Mouse (Mus musculus) testis, adult 2 months (tissue): ENCODE measurements at regions not wholly inside any gene's neighbourhood (a gene's known extent, or its start where the extent isn't known, plus 50 kb on each side); places are given as distances from the start of the nearest gene placed in this dataset.

Experiments used
- CTCF ChIP-seq: fragments of 200-500 bp; IDR thresholded peaks from 2 replicates; pipeline ENCODE4 v1.5.1; 2012; ENCODE audit warnings: low read depth, mild to moderate bottlenecking, inconsistent platforms, low read length, moderate library complexity; ENCODE audit not compliant: control insufficient read depth, insufficient read depth, insufficient replicate concordance
- POLR2A ChIP-seq: fragments of 200-500 bp; IDR thresholded peaks from 2 replicates; pipeline ENCODE4 v1.6.1; 2012; ENCODE audit warnings: low read depth, mild to moderate bottlenecking, inconsistent platforms, low read length, moderate library complexity; ENCODE audit not compliant: control insufficient read depth

DNA sequence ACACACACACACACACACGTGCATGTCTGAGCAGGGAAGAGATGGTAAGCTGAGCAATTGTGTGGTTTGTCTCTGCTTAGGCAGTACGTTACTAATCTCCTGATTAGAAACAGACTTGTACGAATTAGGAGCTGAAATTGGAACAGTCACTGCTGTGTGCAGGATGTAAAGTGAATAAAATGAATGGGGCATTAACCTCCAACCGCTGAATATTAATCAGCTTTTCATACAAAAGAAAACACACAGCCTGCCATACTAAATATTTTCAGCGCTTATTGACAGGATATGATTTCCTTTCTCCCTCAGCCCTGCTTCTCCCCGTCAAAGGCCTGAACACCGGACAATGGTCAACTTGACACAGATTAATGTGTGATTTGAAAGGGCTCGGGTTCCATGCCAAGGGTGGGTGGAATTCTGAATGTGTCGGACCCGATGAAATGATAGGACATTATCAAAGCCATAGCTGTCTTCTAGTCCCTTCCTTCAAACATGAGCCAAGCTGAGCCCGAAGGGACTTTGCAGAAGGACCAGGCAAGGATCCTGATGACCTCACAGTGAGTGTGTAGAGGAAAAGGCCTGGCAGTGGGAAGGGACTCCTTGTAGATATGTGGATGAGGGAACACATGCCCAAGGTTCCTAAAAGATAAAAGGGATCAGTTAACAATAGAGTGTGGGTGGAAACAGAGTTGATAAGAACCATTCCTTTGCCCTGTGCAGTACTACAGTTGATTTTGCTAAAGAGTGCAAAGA, 124.4 kb upstream of the Sox9 start:
- TF ChIP-seq CTCF (no peak), POLR2A (no peak)
